Mouse (Mus musculus) adrenal gland, adult 2 months (tissue): ENCODE measurements at regions not wholly inside any gene's neighbourhood (a gene's known extent, or its start where the extent isn't known, plus 50 kb on each side); places are given as distances from the start of the nearest gene placed in this dataset.

ENCODE experiments used
- DNase-seq: peaks from one replicate; pipeline ENCODE4 v3.0.0; 2021

GRCm38 (mm10) chr13:82849037-82849436 lies 654.8 kb upstream of the Mef2c start:
- DNase-seq: no peak

- DNase-seq: no peak
Observed at GRCm38 (mm10) chr13:82869869-82870268, 634.0 kb upstream of the Mef2c start.

- DNase-seq: peak; percentile 10
Observed at GRCm38 (mm10) chr13:82874091-82874490, 629.7 kb upstream of the Mef2c start.

- DNase-seq: no peak
Observed at GRCm38 (mm10) chr13:82883368-82883767, 620.5 kb upstream of the Mef2c start.

- DNase-seq: no peak
Observed at GRCm38 (mm10) chr13:82888755-82889154, 615.1 kb upstream of the Mef2c start.

GRCm38 (mm10) chr13:82892731-82893130 lies 611.1 kb upstream of the Mef2c start:
- peak; percentile 3 for DNase-seq

GRCm38 (mm10) chr13:82899686-82900085 lies 604.1 kb upstream of the Mef2c start:
- no peak for DNase-seq

- DNase-seq: no peak
Observed at GRCm38 (mm10) chr13:82902160-82902559, 601.7 kb upstream of the Mef2c start.

- DNase-seq: no peak
Observed at GRCm38 (mm10) chr13:82903637-82904036, 600.2 kb upstream of the Mef2c start.

GRCm38 (mm10) chr13:82907689-82908088 lies 596.1 kb upstream of the Mef2c start:
- DNase-seq: no peak

- DNase-seq: no peak
Observed at GRCm38 (mm10) chr13:82909151-82909550, 594.7 kb upstream of the Mef2c start.

GRCm38 (mm10) chr13:82912859-82913258 lies 591.0 kb upstream of the Mef2c start:
- DNase-seq: no peak

- DNase-seq: no peak
Observed at GRCm38 (mm10) chr13:82915194-82915593, 588.6 kb upstream of the Mef2c start.

- DNase-seq: no peak
Observed at GRCm38 (mm10) chr13:82930010-82930409, 573.8 kb upstream of the Mef2c start.

GRCm38 (mm10) chr13:82937856-82938255 lies 566.0 kb upstream of the Mef2c start:
- DNase-seq: no peak

GRCm38 (mm10) chr13:82942691-82943341 lies 561.0 kb upstream of the Mef2c start:
- no peak for DNase-seq

GRCm38 (mm10) chr13:82946931-82947330 lies 556.9 kb upstream of the Mef2c start:
- no peak for DNase-seq

GRCm38 (mm10) chr13:82949541-82949940 lies 554.3 kb upstream of the Mef2c start:
- DNase-seq: no peak

- no peak for DNase-seq
Observed at GRCm38 (mm10) chr13:82962333-82962732, 541.5 kb upstream of the Mef2c start.

- no peak for DNase-seq
Observed at GRCm38 (mm10) chr13:82971722-82972121, 532.1 kb upstream of the Mef2c start.

GRCm38 (mm10) chr13:82974210-82974811 lies 529.5 kb upstream of the Mef2c start:
- DNase-seq: no peak

GRCm38 (mm10) chr13:83001118-83001517 lies 502.7 kb upstream of the Mef2c start:
- no peak for DNase-seq

- DNase-seq: no peak
Observed at GRCm38 (mm10) chr13:83016686-83017085, 487.1 kb upstream of the Mef2c start.

- no peak for DNase-seq
Observed at GRCm38 (mm10) chr13:83020829-83021228, 483.0 kb upstream of the Mef2c start.
